Mouse (Mus musculus): Measurements from ENCODE around the gene Iqgap2. TPM values are rescaled to one million over a fixed set of nuclear protein-coding genes. Genes with fewer than 3 reads are reported as not detected.

Gene Iqgap2
- polyA plus RNA-seq, 1 experiment from 2014 or later: 4.2 TPM

- no peaks in the 10 kb centered on the region for H3K36me3 ChIP-seq (ENCODE audit: control insufficient read depth, insufficient read depth, low read length)
- no peak overlapping the region for H3K4me3 ChIP-seq (ENCODE audit: low read depth, low read length)
- peaks cover 10% of the 10 kb centered on the region for H3K4me1 ChIP-seq (ENCODE audit: control insufficient read depth, insufficient read depth, low read length)
- no peaks in the 10 kb centered on the region for H3K27me3 ChIP-seq (replicated peaks; ENCODE audit: control insufficient read depth, insufficient read depth, low read length)
- H3K4me2 ChIP-seq (ENCODE audit: low read length): peak overlapping the region; percentile 37
- H3K27ac ChIP-seq (ENCODE audit: low read depth, low read length): peak overlapping the region; percentile 63
- H3K9me3 ChIP-seq (replicated peaks; ENCODE audit: control insufficient read depth, low read length): no peaks in the 10 kb centered on the region
- 2% methylated on average over 9 of the region's 9 CpGs for WGBS
- H3K9ac ChIP-seq (ENCODE audit: low read length): no peak overlapping the region
- peak; percentile 94 for DNase-seq (ENCODE audit: low spot score)
- ATAC-seq: peak; percentile 95
Measured at GRCm38 (mm10) chr13:95765017-95765416, 126.7 kb downstream of the Iqgap2 start.

DNA sequence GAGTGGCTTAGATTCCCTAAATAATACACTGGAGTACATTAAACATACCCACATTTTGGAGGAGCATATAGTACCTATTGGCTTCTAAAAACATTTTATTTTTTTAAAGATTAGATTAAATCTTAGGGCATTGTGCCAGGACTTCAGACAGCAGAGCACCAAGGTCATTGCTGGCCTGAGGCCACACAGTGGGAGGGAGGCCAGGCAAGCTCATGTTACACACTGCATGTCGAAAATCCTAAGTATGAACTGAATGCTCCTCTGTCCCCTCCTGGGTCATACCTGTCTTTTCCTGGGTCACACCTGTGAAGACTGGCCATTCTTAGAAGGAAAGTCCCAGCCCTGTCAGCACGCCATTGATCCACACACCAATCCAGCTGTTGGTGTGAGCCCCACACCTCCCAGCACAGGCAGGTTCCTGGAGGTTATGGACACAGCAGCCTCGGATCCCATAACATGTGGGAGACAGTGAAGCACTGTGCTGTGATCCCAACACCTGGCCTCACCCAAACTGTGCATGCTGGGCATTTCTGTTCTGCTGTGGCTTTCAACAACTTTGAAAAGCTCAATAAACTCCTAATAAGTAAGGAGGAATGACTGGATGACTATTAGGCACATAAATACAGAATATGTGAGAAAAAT is 127.7 kb downstream of the Iqgap2 start:
- Histone ChIP-seq H3K36me3 (ENCODE audit: control insufficient read depth, insufficient read depth, low read length) (no peaks in the 10 kb centered on the region), H3K27me3 (replicated peaks; ENCODE audit: control insufficient read depth, insufficient read depth, low read length) (no peaks in the 10 kb centered on the region), H3K9ac (ENCODE audit: low read length) (no peak overlapping the region), H3K27ac (ENCODE audit: low read depth, low read length) (no peak overlapping the region), H3K4me3 (ENCODE audit: low read depth, low read length) (no peak overlapping the region), H3K4me2 (ENCODE audit: low read length) (no peak overlapping the region), H3K9me3 (replicated peaks; ENCODE audit: control insufficient read depth, low read length) (no peaks in the 10 kb centered on the region), H3K4me1 (ENCODE audit: control insufficient read depth, insufficient read depth, low read length) (peaks cover 10% of the 10 kb centered on the region)
- WGBS: 53% methylated on average over 3 of the region's 3 CpGs
- no peak for ATAC-seq
- DNase-seq (ENCODE audit: low spot score): no peak

- Histone ChIP-seq H3K36me3 (ENCODE audit: control insufficient read depth, insufficient read depth, low read length) (no peaks in the 10 kb centered on the region), H3K4me2 (ENCODE audit: low read length) (no peak overlapping the region), H3K27ac (ENCODE audit: low read depth, low read length) (no peak overlapping the region), H3K4me3 (ENCODE audit: low read depth, low read length) (no peak overlapping the region), H3K4me1 (ENCODE audit: control insufficient read depth, insufficient read depth, low read length) (peaks cover 6% of the 10 kb centered on the region), H3K27me3 (replicated peaks; ENCODE audit: control insufficient read depth, insufficient read depth, low read length) (no peaks in the 10 kb centered on the region), H3K9me3 (replicated peaks; ENCODE audit: control insufficient read depth, low read length) (no peaks in the 10 kb centered on the region), H3K9ac (ENCODE audit: low read length) (no peak overlapping the region)
- WGBS: 94% methylated on average over 2 of the region's 2 CpGs
- DNase-seq (ENCODE audit: low spot score): no peak
- ATAC-seq: no peak
Measured at GRCm38 (mm10) chr13:95759810-95760209, 131.9 kb downstream of the Iqgap2 start.

DNA sequence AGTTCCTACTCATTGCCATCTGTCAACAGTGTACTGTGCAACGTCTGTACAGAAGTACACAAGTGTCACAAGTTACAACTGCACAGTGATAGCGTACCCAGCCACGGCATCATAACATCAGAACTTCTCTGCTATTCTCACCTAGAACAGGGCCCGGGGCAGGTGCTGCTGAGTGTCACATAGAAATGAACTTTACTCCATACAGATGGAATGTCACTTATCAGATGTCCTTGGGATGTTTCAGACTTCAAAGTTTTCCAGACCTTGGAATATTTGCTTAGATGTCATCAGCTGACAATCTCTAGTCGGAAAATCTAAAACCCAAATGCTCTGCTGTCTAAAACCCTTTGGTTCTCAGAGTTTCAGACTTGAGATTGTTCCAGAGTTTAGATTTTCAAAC is 137.4 kb downstream of the Iqgap2 start:
- 93% methylated on average over 5 of the region's 5 CpGs for WGBS
- DNase-seq (ENCODE audit: low spot score) (no peak), ATAC-seq (no peak)
- H3K27me3 ChIP-seq (replicated peaks; ENCODE audit: control insufficient read depth, insufficient read depth, low read length): no peaks in the 10 kb centered on the region
- no peak overlapping the region for H3K4me3 ChIP-seq (ENCODE audit: low read depth, low read length)
- no peak overlapping the region for H3K9ac ChIP-seq (ENCODE audit: low read length)
- H3K27ac ChIP-seq (ENCODE audit: low read depth, low read length): no peak overlapping the region
- no peak overlapping the region for H3K4me2 ChIP-seq (ENCODE audit: low read length)
- H3K36me3 ChIP-seq (ENCODE audit: control insufficient read depth, insufficient read depth, low read length): no peaks in the 10 kb centered on the region
- no peaks in the 10 kb centered on the region for H3K9me3 ChIP-seq (replicated peaks; ENCODE audit: control insufficient read depth, low read length)
- no peaks in the 10 kb centered on the region for H3K4me1 ChIP-seq (ENCODE audit: control insufficient read depth, insufficient read depth, low read length)

- DNase-seq (ENCODE audit: low spot score) (no peak), ATAC-seq (no peak)
- no peaks in the 10 kb centered on the region for H3K27me3 ChIP-seq (replicated peaks; ENCODE audit: control insufficient read depth, insufficient read depth, low read length)
- no peaks in the 10 kb centered on the region for H3K9me3 ChIP-seq (replicated peaks; ENCODE audit: control insufficient read depth, low read length)
- H3K36me3 ChIP-seq (ENCODE audit: control insufficient read depth, insufficient read depth, low read length): no peaks in the 10 kb centered on the region
- no peak overlapping the region for H3K4me3 ChIP-seq (ENCODE audit: low read depth, low read length)
- no peak overlapping the region for H3K9ac ChIP-seq (ENCODE audit: low read length)
- no peak overlapping the region for H3K27ac ChIP-seq (ENCODE audit: low read depth, low read length)
- H3K4me2 ChIP-seq (ENCODE audit: low read length): no peak overlapping the region
- WGBS: 89% methylated on average over 9 of the region's 9 CpGs
- H3K4me1 ChIP-seq (ENCODE audit: control insufficient read depth, insufficient read depth, low read length): no peaks in the 10 kb centered on the region
Measured at GRCm38 (mm10) chr13:95752386-95752785, 139.3 kb downstream of the Iqgap2 start.

- WGBS: 88% methylated on average over 11 of the region's 11 CpGs
- H3K27ac ChIP-seq (ENCODE audit: low read depth, low read length): no peak overlapping the region
- no peak overlapping the region for H3K4me2 ChIP-seq (ENCODE audit: low read length)
- ATAC-seq (no peak), DNase-seq (ENCODE audit: low spot score) (no peak)
- no peaks in the 10 kb centered on the region for H3K27me3 ChIP-seq (replicated peaks; ENCODE audit: control insufficient read depth, insufficient read depth, low read length)
- no peaks in the 10 kb centered on the region for H3K9me3 ChIP-seq (replicated peaks; ENCODE audit: control insufficient read depth, low read length)
- H3K36me3 ChIP-seq (ENCODE audit: control insufficient read depth, insufficient read depth, low read length): no peaks in the 10 kb centered on the region
- H3K9ac ChIP-seq (ENCODE audit: low read length): no peak overlapping the region
- no peaks in the 10 kb centered on the region for H3K4me1 ChIP-seq (ENCODE audit: control insufficient read depth, insufficient read depth, low read length)
- no peak overlapping the region for H3K4me3 ChIP-seq (ENCODE audit: low read depth, low read length)
Measured at GRCm38 (mm10) chr13:95747541-95747940, 144.2 kb downstream of the Iqgap2 start.

- Histone ChIP-seq H3K9me3 (replicated peaks; ENCODE audit: control insufficient read depth, low read length) (no peaks in the 10 kb centered on the region), H3K27ac (ENCODE audit: low read depth, low read length) (no peak overlapping the region), H3K4me1 (ENCODE audit: control insufficient read depth, insufficient read depth, low read length) (no peaks in the 10 kb centered on the region), H3K4me3 (ENCODE audit: low read depth, low read length) (no peak overlapping the region), H3K36me3 (ENCODE audit: control insufficient read depth, insufficient read depth, low read length) (no peaks in the 10 kb centered on the region), H3K4me2 (ENCODE audit: low read length) (no peak overlapping the region), H3K27me3 (replicated peaks; ENCODE audit: control insufficient read depth, insufficient read depth, low read length) (no peaks in the 10 kb centered on the region), H3K9ac (ENCODE audit: low read length) (no peak overlapping the region)
- no peak for DNase-seq (ENCODE audit: low spot score)
- 83% methylated on average over 7 of the region's 7 CpGs for WGBS
- no peak for ATAC-seq
Measured at GRCm38 (mm10) chr13:95747101-95747500, 144.6 kb downstream of the Iqgap2 start.

DNA sequence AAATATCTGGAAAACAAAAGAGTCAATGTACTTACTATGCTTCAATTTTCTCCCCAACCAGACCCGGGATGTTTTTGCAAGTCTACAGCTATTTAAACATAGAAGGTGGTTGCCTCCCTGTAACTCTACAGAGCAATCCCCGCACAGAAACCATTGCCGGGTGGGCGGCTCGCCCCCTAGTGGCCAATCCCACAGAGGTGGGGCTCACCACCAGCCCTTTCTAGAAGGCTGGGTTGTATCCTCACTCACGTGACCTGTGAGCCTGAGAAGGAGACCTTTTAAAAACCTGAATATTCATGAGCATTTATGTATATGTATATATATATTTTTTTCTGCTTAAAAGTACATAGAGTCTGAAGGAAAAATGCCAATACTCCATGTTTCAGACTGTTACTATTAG is 145.2 kb downstream of the Iqgap2 start:
- Histone ChIP-seq H3K9me3 (replicated peaks; ENCODE audit: control insufficient read depth, low read length) (no peaks in the 10 kb centered on the region), H3K27ac (ENCODE audit: low read depth, low read length) (no peak overlapping the region), H3K4me3 (ENCODE audit: low read depth, low read length) (no peak overlapping the region), H3K36me3 (ENCODE audit: control insufficient read depth, insufficient read depth, low read length) (no peaks in the 10 kb centered on the region), H3K4me2 (ENCODE audit: low read length) (no peak overlapping the region), H3K9ac (ENCODE audit: low read length) (no peak overlapping the region), H3K27me3 (replicated peaks; ENCODE audit: control insufficient read depth, insufficient read depth, low read length) (no peaks in the 10 kb centered on the region), H3K4me1 (ENCODE audit: control insufficient read depth, insufficient read depth, low read length) (no peaks in the 10 kb centered on the region)
- WGBS: 13% methylated on average over 6 of the region's 6 CpGs
- ATAC-seq: peak; percentile 83
- DNase-seq (ENCODE audit: low spot score): peak; percentile 62

DNA sequence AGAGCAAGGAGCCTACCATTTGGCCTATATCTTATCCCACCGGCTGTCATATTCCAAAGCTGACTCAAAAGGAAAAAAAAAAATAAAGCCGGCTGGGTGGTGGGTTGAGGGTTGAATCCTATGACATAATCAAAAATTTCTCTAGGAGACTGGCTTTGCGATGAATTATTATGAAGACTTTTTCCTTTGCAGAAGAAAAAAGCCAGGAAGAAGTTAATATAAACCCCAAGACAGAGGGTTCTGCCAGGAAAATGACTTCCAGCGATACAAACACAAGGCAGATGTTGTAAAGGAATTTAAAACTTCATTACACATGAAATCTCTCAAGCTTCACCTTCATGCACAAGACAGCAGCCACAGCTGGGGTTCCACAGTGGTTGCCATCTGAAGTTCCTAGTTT is 146.3 kb downstream of the Iqgap2 start:
- no peak overlapping the region for H3K4me2 ChIP-seq (ENCODE audit: low read length)
- WGBS: 94% methylated on average over 4 of the region's 4 CpGs
- no peak overlapping the region for H3K4me3 ChIP-seq (ENCODE audit: low read depth, low read length)
- H3K36me3 ChIP-seq (ENCODE audit: control insufficient read depth, insufficient read depth, low read length): no peaks in the 10 kb centered on the region
- ATAC-seq (no peak), DNase-seq (ENCODE audit: low spot score) (no peak)
- H3K27ac ChIP-seq (ENCODE audit: low read depth, low read length): no peak overlapping the region
- H3K4me1 ChIP-seq (ENCODE audit: control insufficient read depth, insufficient read depth, low read length): no peaks in the 10 kb centered on the region
- H3K9ac ChIP-seq (ENCODE audit: low read length): no peak overlapping the region
- H3K9me3 ChIP-seq (replicated peaks; ENCODE audit: control insufficient read depth, low read length): no peaks in the 10 kb centered on the region
- H3K27me3 ChIP-seq (replicated peaks; ENCODE audit: control insufficient read depth, insufficient read depth, low read length): no peaks in the 10 kb centered on the region

All from forebrain, embryonic 14.5 days (tissue).